Mouse (Mus musculus) testis, adult 2 months (tissue): ENCODE results near the gene R3hdml.
A peak's percentile ranks its signal among the peaks of the same experiment; 100 is the strongest.

Source experiments
- CTCF ChIP-seq: fragments of 200-500 bp; IDR thresholded peaks from 2 replicates; pipeline ENCODE4 v1.5.1; 2012; ENCODE audit warnings: low read depth, mild to moderate bottlenecking, inconsistent platforms, low read length, moderate library complexity; ENCODE audit not compliant: control insufficient read depth, insufficient read depth, insufficient replicate concordance
- POLR2A ChIP-seq: fragments of 200-500 bp; IDR thresholded peaks from 2 replicates; pipeline ENCODE4 v1.6.1; 2012; ENCODE audit warnings: low read depth, mild to moderate bottlenecking, inconsistent platforms, low read length, moderate library complexity; ENCODE audit not compliant: control insufficient read depth

DNA sequence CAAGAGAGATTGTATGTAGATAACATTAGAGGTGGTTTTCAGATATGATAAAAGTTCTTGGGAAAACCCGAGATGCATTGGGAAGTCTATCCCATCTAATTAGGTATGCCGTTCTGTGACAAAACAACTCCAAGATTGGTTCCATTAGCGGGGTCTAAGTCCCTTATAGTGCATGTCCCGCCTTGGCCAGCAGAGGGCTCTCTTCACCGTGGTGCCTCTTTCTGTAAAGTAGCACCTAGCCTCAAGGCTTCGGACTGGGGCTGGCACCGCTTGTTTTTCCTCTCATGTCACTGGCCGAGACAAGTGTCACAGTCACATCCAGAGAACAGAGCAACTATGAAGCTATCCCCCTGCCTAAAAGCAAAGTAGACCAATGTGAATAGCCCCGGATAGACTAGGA lies 39.8 kb downstream of the R3hdml start:
- TF ChIP-seq POLR2A (no peak), CTCF (peak; percentile 96)
